Mouse (Mus musculus) kidney, postnatal 25 days (tissue): ENCODE data around the gene Ifnar1.
A peak's percentile ranks its signal among the peaks of the same experiment; 100 is the strongest.

Source experiments
- DNase-seq, 2 experiments: peaks; one replicate each; pipeline ENCODE4 v3.0.0; 2021; ENCODE audit warnings: mixed read lengths in 2 of 2

Ifnar1 gene

GRCm38 (mm10) chr16:91546391-91546835 lies 61.4 kb downstream of the Ifnar1 start:
- peak in 1 of 2 experiments; percentile 57 for DNase-seq

- DNase-seq, result peak; percentile 73 to 87
These were observed 62.1 kb downstream of the Ifnar1 start, which contains the start of gene Ifngr2 for GRCm38 (mm10) chr16:91546836-91547741. TSS of gene Ifngr2 (plus strand) at chr16:91547072.

GRCm38 (mm10) chr16:91547974-91548373 lies 62.9 kb downstream of the Ifnar1 start:
- DNase-seq, result no peak

GRCm38 (mm10) chr16:91548586-91548985 lies 63.5 kb downstream of the Ifnar1 start:
- DNase-seq, result no peak

- DNase-seq, result no peak
These were observed 64.0 kb downstream of the Ifnar1 start for GRCm38 (mm10) chr16:91548996-91549395.

- no peak for DNase-seq
These were observed 64.6 kb downstream of the Ifnar1 start for GRCm38 (mm10) chr16:91549616-91550015.

GRCm38 (mm10) chr16:91551081-91551524 lies 66.1 kb downstream of the Ifnar1 start:
- no peak for DNase-seq

- DNase-seq, result peak in 1 of 2 experiments; percentile 27
These were observed 67.0 kb downstream of the Ifnar1 start for GRCm38 (mm10) chr16:91552072-91552471.

- peak; percentile 74 to 85 for DNase-seq
These were observed 68.6 kb downstream of the Ifnar1 start for GRCm38 (mm10) chr16:91553625-91554024.

- peak in 1 of 2 experiments; percentile 31 for DNase-seq
These were observed 70.1 kb downstream of the Ifnar1 start for GRCm38 (mm10) chr16:91555017-91555605.

- no peak for DNase-seq
These were observed 71.6 kb downstream of the Ifnar1 start for GRCm38 (mm10) chr16:91556659-91557058.
